Mouse (Mus musculus) effector memory CD4-positive, alpha-beta T cell, adult 7 months (primary cell): ENCODE data around the gene Rpia. TPM values are rescaled to one million over a fixed set of nuclear protein-coding genes. Genes with fewer than 3 reads are reported as not detected.

Experiments used
- polyA plus RNA-seq: library from polyadenylated mRNA; unstranded; fragments of 100-300 nt; shearing (Covaris generic); gene quantifications from one replicate; pipeline ENCODE4 v1.2.1, GENCODE M21; 2017

Gene Rpia
- polyA plus RNA-seq, result 1.6 TPM

DNA sequence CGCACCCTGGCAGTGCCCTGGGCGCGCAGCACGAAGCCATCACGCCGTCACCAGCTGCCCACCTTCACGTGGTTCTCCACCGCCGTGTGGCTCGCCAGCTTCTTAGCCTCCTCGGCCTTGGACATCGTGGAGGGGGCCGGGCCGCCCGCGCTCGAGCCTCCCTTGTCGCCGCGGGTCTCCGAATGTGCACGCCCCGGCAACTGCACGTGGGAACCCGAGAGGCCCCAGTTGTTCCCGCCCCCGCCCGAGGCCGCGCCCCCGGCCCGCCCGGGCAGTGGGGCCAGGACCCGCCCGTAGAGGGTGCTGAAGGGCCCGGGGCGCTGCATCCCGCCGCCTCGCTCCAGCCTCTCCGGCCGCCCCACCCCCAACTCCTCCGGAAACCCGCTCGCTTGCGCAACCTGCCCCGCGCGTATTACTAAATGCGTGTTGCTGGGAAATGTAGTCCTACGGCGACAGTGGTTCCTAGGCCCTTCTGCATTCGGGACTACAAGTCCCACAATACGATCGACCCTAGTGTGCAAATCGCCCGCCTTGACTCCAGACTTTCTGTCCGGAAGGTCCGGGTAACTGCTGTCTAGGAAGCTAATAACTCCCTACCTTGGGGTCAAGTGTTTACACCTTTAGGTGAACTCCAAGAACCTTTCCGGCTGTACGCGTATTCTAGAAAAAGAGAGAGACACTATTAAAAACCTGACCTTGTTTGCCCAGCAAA is at the start of gene Rpia:
Gene Rpia (minus strand): TSS at position 409 of the 712 bp plus-strand sequence.

Other genes starting within 250 kb of the Rpia start
- 17.9 TPM for gene Eif2ak3, start 52.3 kb upstream of the Rpia start, polyA plus RNA-seq
- gene Tex37, start 126.7 kb upstream of the Rpia start, polyA plus RNA-seq, result not detected
- gene Foxi3, start 164.3 kb upstream of the Rpia start, polyA plus RNA-seq, result not detected